Mouse (Mus musculus) regulatory T cell (primary cell): ENCODE measurements around the gene Pou3f3.

Experiments
- in situ Hi-C: fragments of 300-600 bp; cut with MboI, MseI; formaldehyde crosslinking; loops from one replicate; pipeline ENCODE4 v1.15.1; 2025; ENCODE audit warnings: high pct_unique_total_duplicates

Pou3f3 gene

GRCm38 (mm10) chr1:42694290-42694664 is 1.3 kb upstream of the Pou3f3 start:
- in situ Hi-C loops, result loop anchor here (10.0 kb wide), 1 partner anchor 411 kb away; no protein-coding TSS in a partner anchor

GRCm38 (mm10) chr1:42694665-42695577 is 647 bp upstream of the Pou3f3 start:
- in situ Hi-C loops, result loop anchor here (10.0 kb wide), 1 partner anchor 410 kb away; no protein-coding TSS in a partner anchor

- in situ Hi-C loops, result loop anchor here (10.0 kb wide), 1 partner anchor 408 kb away; no protein-coding TSS in a partner anchor
Observed at GRCm38 (mm10) chr1:42696371-42697031, 933 bp downstream of the Pou3f3 start.

GRCm38 (mm10) chr1:42697321-42697755 is 1.8 kb downstream of the Pou3f3 start:
- in situ Hi-C loops, result loop anchor here (10.0 kb wide), 1 partner anchor 407 kb away; no protein-coding TSS in a partner anchor

- in situ Hi-C loops, result loop anchor here (10.0 kb wide), 1 partner anchor 407 kb away; no protein-coding TSS in a partner anchor
Observed at GRCm38 (mm10) chr1:42697756-42698583, 2.4 kb downstream of the Pou3f3 start.

- in situ Hi-C loops, result loop anchor here (10.0 kb wide), 1 partner anchor 406 kb away; no protein-coding TSS in a partner anchor
Observed at GRCm38 (mm10) chr1:42698584-42699333, 3.2 kb downstream of the Pou3f3 start.

- in situ Hi-C loops, result loop anchor here (10.0 kb wide), 1 partner anchor 405 kb away; no protein-coding TSS in a partner anchor
Observed at GRCm38 (mm10) chr1:42699471-42699871, 3.9 kb downstream of the Pou3f3 start.

- in situ Hi-C loops, result loop anchor here (25.0 kb wide), 1 partner anchor 1813 kb away; no protein-coding TSS in a partner anchor
Observed at GRCm38 (mm10) chr1:42700171-42700570, 4.6 kb downstream of the Pou3f3 start.

GRCm38 (mm10) chr1:42700815-42701214 is 5.2 kb downstream of the Pou3f3 start:
- in situ Hi-C loops, result loop anchor here (25.0 kb wide), 1 partner anchor 1814 kb away; no protein-coding TSS in a partner anchor

- in situ Hi-C loops, result loop anchor here (25.0 kb wide), 1 partner anchor 1815 kb away; no protein-coding TSS in a partner anchor
Observed at GRCm38 (mm10) chr1:42701833-42702611, 6.5 kb downstream of the Pou3f3 start.

GRCm38 (mm10) chr1:42702984-42703383 is 7.4 kb downstream of the Pou3f3 start:
- in situ Hi-C loops, result loop anchor here (25.0 kb wide), 1 partner anchor 1816 kb away; no protein-coding TSS in a partner anchor

GRCm38 (mm10) chr1:42703424-42703823 is 7.9 kb downstream of the Pou3f3 start:
- in situ Hi-C loops, result loop anchor here (25.0 kb wide), 1 partner anchor 1816 kb away; no protein-coding TSS in a partner anchor

- in situ Hi-C loops, result loop anchor here (25.0 kb wide), 1 partner anchor 1817 kb away; no protein-coding TSS in a partner anchor
Observed at GRCm38 (mm10) chr1:42703851-42704613, 8.5 kb downstream of the Pou3f3 start.

GRCm38 (mm10) chr1:42704981-42705810 is 9.6 kb downstream of the Pou3f3 start:
- in situ Hi-C loops, result loop anchor here (5.0 to 25.0 kb wide), 2 partner anchors 1818 to 1903 kb away; no protein-coding TSS in a partner anchor

GRCm38 (mm10) chr1:42705811-42706160 is 10.2 kb downstream of the Pou3f3 start:
- in situ Hi-C loops, result loop anchor here (5.0 to 25.0 kb wide), 2 partner anchors 1818 to 1903 kb away; no protein-coding TSS in a partner anchor

- in situ Hi-C loops, result loop anchor here (5.0 to 25.0 kb wide), 2 partner anchors 1820 to 1905 kb away; no protein-coding TSS in a partner anchor
Observed at GRCm38 (mm10) chr1:42707196-42707595, 11.6 kb downstream of the Pou3f3 start.

GRCm38 (mm10) chr1:42707611-42708130 is 12.1 kb downstream of the Pou3f3 start:
- in situ Hi-C loops, result loop anchor here (5.0 to 25.0 kb wide), 2 partner anchors 1820 to 1905 kb away; no protein-coding TSS in a partner anchor
